Mouse (Mus musculus) adrenal gland, adult 18-20 months (tissue): ENCODE measurements around the gene 4933427D14Rik. TPM values are rescaled to one million over a fixed set of nuclear protein-coding genes. Genes with fewer than 3 reads are reported as not detected.

ENCODE experiments used
- DNase-seq, 2 experiments: peaks; one replicate each; pipeline ENCODE4 v3.0.0; 2021 to 2022; ENCODE audit warnings: low spot score in 2 of 2
- total RNA-seq, 2 experiments: library from RNA; stranded (reverse); gene quantifications; 1 replicate in 1 of 2; 2 replicates in 1 of 2; pipeline ENCODE4 v1.2.3; 2021

Gene 4933427D14Rik
- total RNA-seq, 2 experiments from 2014 or later, result 5.6 to 6.6 TPM

- DNase-seq, result no peak
Measured at GRCm38 (mm10) chr11:72110726-72111125, 96.5 kb downstream of the 4933427D14Rik start.

GRCm38 (mm10) chr11:72104223-72104622 lies 103.0 kb downstream of the 4933427D14Rik start:
- no peak for DNase-seq

Other genes starting within 250 kb of the 4933427D14Rik start
- gene Aipl1, start 169.9 kb downstream of the 4933427D14Rik start, total RNA-seq, result not detected
- gene Pimreg, start 165.4 kb downstream of the 4933427D14Rik start, total RNA-seq, result 1 to 10 TPM in 1 of 2 experiments, under 1 TPM in 1; 0.51 to 2.1 TPM
- 1 to 10 TPM; 3.3 to 7.6 TPM for gene Pitpnm3, start 71.7 kb downstream of the 4933427D14Rik start, total RNA-seq
- gene Gm43951, start 619 bp downstream of the 4933427D14Rik start, total RNA-seq, result under 1 TPM; 0.70 to 0.76 TPM
- 10 to 100 TPM; 80.1 to 86.3 TPM for gene Txndc17, start 88 bp upstream of the 4933427D14Rik start, total RNA-seq
- gene Med31, start 8.1 kb upstream of the 4933427D14Rik start, total RNA-seq, result 10 to 100 TPM; 11.2 to 12.3 TPM
- not detected for gene Slc13a5, start 59.8 kb upstream of the 4933427D14Rik start, total RNA-seq
- 10 to 100 TPM; 16.7 to 19.0 TPM for gene Xaf1, start 94.2 kb upstream of the 4933427D14Rik start, total RNA-seq
- gene Fbxo39, start 107.0 kb upstream of the 4933427D14Rik start, total RNA-seq, result not detected
- gene Tekt1, start 155.0 kb upstream of the 4933427D14Rik start, total RNA-seq, result under 1 TPM; 0.20 to 0.26 TPM
- gene Smtnl2, start 204.3 kb upstream of the 4933427D14Rik start, total RNA-seq, result 1 to 10 TPM; 1.3 to 2.6 TPM
- 1 to 10 TPM in 1 of 2 experiments, under 1 TPM in 1; 0.80 to 3.4 TPM for gene Ggt6, start 228.1 kb upstream of the 4933427D14Rik start, total RNA-seq
- 10 to 100 TPM; 75.1 to 86.3 TPM for gene Mybbp1a, start 233.9 kb upstream of the 4933427D14Rik start, total RNA-seq